Mouse (Mus musculus) erythroblast, embryonic 14.5 days (primary cell): ENCODE data around the gene Fam162b.

Experiments
- GATA1 ChIP-seq: IDR thresholded peaks from 2 replicates; pipeline ENCODE4 v1.6.1; 2012; ENCODE audit warnings: low read length, inconsistent platforms, mixed read lengths
- TAL1 ChIP-seq: IDR thresholded peaks from 3 replicates; pipeline ENCODE4 v1.6.1; 2012; ENCODE audit warnings: low read length, inconsistent platforms, mixed read lengths

GRCm38 (mm10) chr10:51609741-51610425 lies 19.6 kb upstream of the Fam162b start:
- TF ChIP-seq GATA1: no peak
- no peak for TF ChIP-seq TAL1
